Comparison of ENCODE assay signal across 19 mouse cellular contexts in the genomic region with DNA sequence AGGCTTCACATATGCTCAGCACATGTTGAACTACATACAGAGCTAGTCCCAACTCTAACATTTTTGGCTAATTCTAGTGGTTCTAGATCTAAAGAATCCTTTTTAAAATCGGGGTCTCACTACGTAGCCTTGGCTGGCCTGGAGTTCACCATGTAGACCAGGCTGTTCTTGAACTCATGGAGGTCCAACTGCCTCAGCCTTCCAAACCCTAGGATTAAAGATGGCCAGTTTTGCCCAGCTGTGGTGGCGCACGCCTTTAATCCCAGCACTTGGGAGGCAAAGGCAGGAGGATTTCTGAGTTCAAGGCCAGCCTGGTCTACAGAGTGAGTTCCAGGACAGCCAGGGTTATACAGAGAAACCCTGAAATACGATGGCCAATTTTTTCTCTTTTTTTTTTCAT. TPM values are rescaled to one million over a fixed set of nuclear protein-coding genes. Genes with fewer than 3 reads are reported as not detected.
DNase-seq lines count a peak whose midpoint lies in the region; ATAC-seq and TF ChIP-seq lines count a peak whose summit lies in the region.
"Not testable (repeated sequence)": the region's sequence is repeated elsewhere in the genome, so short reads cannot be mapped to it uniquely, and the experiment has no call there.
"Had no signal": no experiment of that assay in that cellular context is flagged by ENCODE, and none has a peak within 500 bp of the region (broad histone marks: within the 10 kb centered on the region; RNA-seq: fewer than 3 reads in every experiment).

No protein-coding gene starts in this region.

- H3K4me2 ChIP-seq in embryonic facial prominence, embryonic 13.5 days = peak overlapping the region; percentile 72; the same call in 1 of the 2 replicates
- peak overlapping the region; percentile 68 for H3K4me2 ChIP-seq in hindbrain, embryonic 16.5 days (ENCODE audit: low read length)
- H3K4me2 ChIP-seq in limb, embryonic 12.5 days = peak overlapping the region; percentile 71; the same call in 1 of the 2 replicates
- H3K4me2 ChIP-seq in liver, postnatal 0 days (ENCODE audit: low read depth, low read length) = peak overlapping the region; percentile 79; the same call in 1 of the 2 replicates
- peak overlapping the region; percentile 59 for H3K4me2 ChIP-seq in midbrain, embryonic 15.5 days
- peak overlapping the region; percentile 69 for H3K4me2 ChIP-seq in stomach, embryonic 14.5 days (replicated peaks; ENCODE audit: low read depth, low read length)

- 79% methylated on average over 5 of the region's 5 CpGs for WGBS in embryonic facial prominence, embryonic 13.5 days
- 93% methylated on average over 5 of the region's 5 CpGs for WGBS in hindbrain, embryonic 16.5 days
- WGBS in limb, embryonic 12.5 days = 93% methylated on average over 5 of the region's 5 CpGs
- 81% methylated on average over 5 of the region's 5 CpGs for WGBS in liver, postnatal 0 days (ENCODE audit: insufficient replicate concordance)
- WGBS in midbrain, embryonic 15.5 days = 92% methylated on average over 5 of the region's 5 CpGs
- WGBS in stomach, embryonic 14.5 days = 87% methylated on average over 5 of the region's 5 CpGs

- 0 out of 2 replicates have a peak overlapping the region, but pooled peaks have one; percentile 80 for H3K4me3 ChIP-seq in embryonic facial prominence, embryonic 13.5 days
- H3K4me3 ChIP-seq in gastrocnemius, adult 2 months = peak overlapping the region; percentile 90
- H3K4me3 ChIP-seq in hindbrain, embryonic 16.5 days (ENCODE audit: low read length); liver, postnatal 0 days (ENCODE audit: low read depth, low read length): not testable (repeated sequence)
- 0 out of 2 replicates have a peak overlapping the region, but pooled peaks have one; percentile 79 for H3K4me3 ChIP-seq in limb, embryonic 12.5 days (replicated peaks)
- H3K4me3 ChIP-seq in midbrain, embryonic 15.5 days = peak overlapping the region; percentile 78; the same call in 1 of the 2 replicates
- H3K4me3 ChIP-seq in stomach, embryonic 14.5 days (ENCODE audit: low read depth, low read length) = 0 out of 2 replicates have a peak overlapping the region, but pooled peaks have one; percentile 80

- intact Hi-C loops in gastrocnemius, adult 2 months (cut with DNase I) = not testable (repeated sequence)

- TF ChIP-seq CTCF in gastrocnemius, adult 2 months (IDR thresholded peaks at IDR 0.05); liver, postnatal 0 days (IDR thresholded peaks at IDR 0.05; ENCODE audit: low read depth): not testable (repeated sequence)

- H3K9me3 ChIP-seq in embryonic facial prominence, embryonic 13.5 days; hindbrain, embryonic 16.5 days (ENCODE audit: control insufficient read depth, low read length); limb, embryonic 12.5 days; liver, postnatal 0 days (ENCODE audit: low read length); midbrain, embryonic 15.5 days; stomach, embryonic 14.5 days (ENCODE audit: control insufficient read depth, low read depth, low read length): not testable (repeated sequence)

- not testable (repeated sequence) for H3K27ac ChIP-seq in embryonic facial prominence, embryonic 13.5 days; gastrocnemius, adult 2 months; hindbrain, embryonic 16.5 days (ENCODE audit: low read depth, low read length); limb, embryonic 12.5 days; liver, postnatal 0 days (ENCODE audit: low read depth); midbrain, embryonic 15.5 days
- H3K27ac ChIP-seq in stomach, embryonic 14.5 days (ENCODE audit: low read length) = peak overlapping the region; percentile 11; the same call in 1 of the 2 replicates

- DNase-seq in gastrocnemius, adult 2 months; liver, postnatal 0 days: not testable (repeated sequence)

- ATAC-seq in embryonic facial prominence, embryonic 13.5 days (ENCODE audit: insufficient number of reproducible peaks, insufficient read depth, low FRiP score, low TSS enrichment, low read depth); hindbrain, embryonic 16.5 days; limb, embryonic 12.5 days (ENCODE audit: insufficient number of reproducible peaks, insufficient read depth, low FRiP score, low TSS enrichment, low read depth); liver, postnatal 0 days; midbrain, embryonic 15.5 days (replicated peaks); stomach, embryonic 14.5 days (ENCODE audit: insufficient number of reproducible peaks, insufficient read depth, low FRiP score, low read depth): not testable (repeated sequence)

- TF ChIP-seq EP300 in liver, postnatal 0 days (IDR thresholded peaks at IDR 0.05; ENCODE audit: low read depth) = not testable (repeated sequence)

- H3K36me3 ChIP-seq in embryonic facial prominence, embryonic 13.5 days; hindbrain, embryonic 16.5 days (ENCODE audit: control insufficient read depth, insufficient read depth, low read length); limb, embryonic 12.5 days; liver, postnatal 0 days (replicated peaks; ENCODE audit: insufficient read depth, low read length); midbrain, embryonic 15.5 days (replicated peaks); stomach, embryonic 14.5 days (ENCODE audit: control insufficient read depth, insufficient read depth, low read length): not testable (repeated sequence)

- peaks cover 11% of the 10 kb centered on the region for H3K4me1 ChIP-seq in embryonic facial prominence, embryonic 13.5 days
- not testable (repeated sequence) for H3K4me1 ChIP-seq in hindbrain, embryonic 16.5 days (ENCODE audit: control insufficient read depth, insufficient read depth, low read depth, low read length); limb, embryonic 12.5 days (replicated peaks); stomach, embryonic 14.5 days (ENCODE audit: control insufficient read depth, insufficient read depth, low read length)
- peaks cover 17% of the 10 kb centered on the region for H3K4me1 ChIP-seq in liver, postnatal 0 days (ENCODE audit: insufficient read depth)
- H3K4me1 ChIP-seq in midbrain, embryonic 15.5 days = peaks cover 17% of the 10 kb centered on the region

- H3K27me3 ChIP-seq in embryonic facial prominence, embryonic 13.5 days; hindbrain, embryonic 16.5 days (replicated peaks; ENCODE audit: control insufficient read depth, insufficient read depth, low read length); limb, embryonic 12.5 days; liver, postnatal 0 days (ENCODE audit: insufficient read depth, low read length); midbrain, embryonic 15.5 days (replicated peaks); stomach, embryonic 14.5 days (ENCODE audit: control insufficient read depth, insufficient read depth, low read length): not testable (repeated sequence)

- H3K9ac ChIP-seq in embryonic facial prominence, embryonic 13.5 days; hindbrain, embryonic 16.5 days (ENCODE audit: low read depth, low read length); limb, embryonic 12.5 days (replicated peaks); liver, postnatal 0 days (replicated peaks); midbrain, embryonic 15.5 days; stomach, embryonic 14.5 days (replicated peaks; ENCODE audit: low read depth, low read length): not testable (repeated sequence)

RNA-seq across cellular contexts. Expression of a gene that starts 1.6 kb away (rescaled TPM):
- 16.0 and 17.1 TPM in 2 replicates for polyA plus RNA-seq in embryonic facial prominence, embryonic 13.5 days (2015; fragmentation: Nextera tagmentation; extraction: Ambion mirVana)
- 10 to 100 TPM; 37.7 to 42.7 TPM for total RNA-seq in gastrocnemius, adult 2 months (2021)
- 28.5 and 31.3 TPM in 2 replicates for polyA plus RNA-seq in hindbrain, embryonic 16.5 days (2015; fragmentation: Nextera tagmentation; extraction: Ambion mirVana)
- polyA plus RNA-seq in limb, embryonic 12.5 days (2016; fragmentation: Nextera tagmentation; extraction: Ambion mirVana) = 15.3 and 18.7 TPM in 2 replicates
- polyA plus RNA-seq in liver, postnatal 0 days (2015; fragmentation: Nextera tagmentation; extraction: Ambion mirVana) = 3.8 and 3.9 TPM in 2 replicates
- polyA plus RNA-seq in midbrain, embryonic 15.5 days (2015; fragmentation: Nextera tagmentation; extraction: Ambion mirVana) = 24.9 and 25.3 TPM in 2 replicates
- 13.5 and 15.1 TPM in 2 replicates for polyA plus RNA-seq in stomach, embryonic 14.5 days (2014; fragmentation: Nextera tagmentation; extraction: Ambion mirVana)

RNA-seq across cellular contexts. Expression of a gene that starts 22.5 kb away (rescaled TPM):
- polyA plus RNA-seq in embryonic facial prominence, embryonic 13.5 days (2015; fragmentation: Nextera tagmentation; extraction: Ambion mirVana) = not detected in 2 replicates
- total RNA-seq in gastrocnemius, adult 2 months (2021) = not detected
- polyA plus RNA-seq in hindbrain, embryonic 16.5 days (2015; fragmentation: Nextera tagmentation; extraction: Ambion mirVana) = not detected in 2 replicates
- polyA plus RNA-seq in limb, embryonic 12.5 days (2016; fragmentation: Nextera tagmentation; extraction: Ambion mirVana) = not detected in 2 replicates
- not detected in 2 replicates for polyA plus RNA-seq in liver, postnatal 0 days (2015; fragmentation: Nextera tagmentation; extraction: Ambion mirVana)
- not detected in 2 replicates for polyA plus RNA-seq in midbrain, embryonic 15.5 days (2015; fragmentation: Nextera tagmentation; extraction: Ambion mirVana)
- not detected in 2 replicates for polyA plus RNA-seq in stomach, embryonic 14.5 days (2014; fragmentation: Nextera tagmentation; extraction: Ambion mirVana)
- total RNA-seq: adrenal gland, postnatal 10 days; common myeloid progenitor, adult 5-6 weeks; gastrocnemius, postnatal 25 days; hematopoietic stem cell, adult 5-6 weeks; layer of hippocampus, postnatal 14 days; left cerebral cortex, postnatal 25 days; megakaryocyte, adult 5-6 weeks had no signal
- polyA plus RNA-seq: cerebellum, adult 2 months; frontal cortex, adult 2 months; heart, embryonic 11.5 days; lung, adult 2 months; thymus, adult 2 months had no signal

RNA-seq across cellular contexts. Expression of a gene that starts 31.0 kb away (rescaled TPM):
- 8.3 and 9.0 TPM in 2 replicates for polyA plus RNA-seq in embryonic facial prominence, embryonic 13.5 days (2015; fragmentation: Nextera tagmentation; extraction: Ambion mirVana)
- total RNA-seq in gastrocnemius, adult 2 months (2021) = under 1 TPM in 1 of 2 experiments, not detected in 1; 0.06 TPM
- polyA plus RNA-seq in hindbrain, embryonic 16.5 days (2015; fragmentation: Nextera tagmentation; extraction: Ambion mirVana) = 36.4 and 43.1 TPM in 2 replicates
- polyA plus RNA-seq in limb, embryonic 12.5 days (2016; fragmentation: Nextera tagmentation; extraction: Ambion mirVana) = 9.6 and 9.9 TPM in 2 replicates
- 304 and 314 TPM in 2 replicates for polyA plus RNA-seq in liver, postnatal 0 days (2015; fragmentation: Nextera tagmentation; extraction: Ambion mirVana)
- 40.0 and 43.4 TPM in 2 replicates for polyA plus RNA-seq in midbrain, embryonic 15.5 days (2015; fragmentation: Nextera tagmentation; extraction: Ambion mirVana)
- polyA plus RNA-seq in stomach, embryonic 14.5 days (2014; fragmentation: Nextera tagmentation; extraction: Ambion mirVana) = 6.9 TPM in 2 replicates
- total RNA-seq: common myeloid progenitor, adult 5-6 weeks; gastrocnemius, postnatal 25 days; megakaryocyte, adult 5-6 weeks had no signal
